In genomic region chr11:78345801-78346200, GRCm38 (mm10) we compare ENCODE assay signal across 8 mouse cellular contexts. TPM values are rescaled to one million over a fixed set of nuclear protein-coding genes. Genes with fewer than 3 reads are reported as not detected.
DNase-seq lines count a peak whose midpoint lies in the region; ATAC-seq and TF ChIP-seq lines count a peak whose summit lies in the region.

No protein-coding gene starts in this region.

- DNase-seq in hindbrain, postnatal 0 days (ENCODE audit: low spot score) = no peak
- peak; percentile 26 for DNase-seq in lung, postnatal 10 days
- no peak for DNase-seq in right cerebral cortex, postnatal 36 days (ENCODE audit: low spot score in 2 of 2)
- no peak for DNase-seq in retina, postnatal 1 day
- no peak for DNase-seq in retina, embryonic 14.5 days (ENCODE audit: low spot score)

- H3K36me3 ChIP-seq in hindbrain, embryonic 12.5 days = peaks cover 37% of the 10 kb centered on the region
- H3K36me3 ChIP-seq in hindbrain, postnatal 0 days (ENCODE audit: insufficient read depth, low read length) = peaks cover 9% of the 10 kb centered on the region
- peaks cover 33% of the 10 kb centered on the region for H3K36me3 ChIP-seq in embryonic facial prominence, embryonic 13.5 days
- 0 out of 2 replicates have a peak, but pooled peaks cover 4% of the 10 kb centered on the region for H3K36me3 ChIP-seq in stomach, embryonic 16.5 days (ENCODE audit: control insufficient read depth, insufficient read depth, low read length)

- 0 out of 2 replicates have a peak overlapping the region, but pooled peaks have one; percentile 3 for H3K9ac ChIP-seq in hindbrain, embryonic 12.5 days
- H3K9ac ChIP-seq in hindbrain, postnatal 0 days (replicated peaks; ENCODE audit: low read length) = no peak overlapping the region
- H3K9ac ChIP-seq in embryonic facial prominence, embryonic 13.5 days = peak overlapping the region; percentile 61; the same call in 1 of the 2 replicates
- peak overlapping the region; percentile 49 for H3K9ac ChIP-seq in stomach, embryonic 16.5 days (ENCODE audit: low read length)

- WGBS in hindbrain, embryonic 12.5 days = 87% methylated on average over 7 of the region's 7 CpGs
- WGBS in hindbrain, postnatal 0 days = 78% methylated on average over 7 of the region's 7 CpGs
- 75% methylated on average over 7 of the region's 7 CpGs for WGBS in embryonic facial prominence, embryonic 13.5 days
- WGBS in stomach, embryonic 16.5 days = 73% methylated on average over 7 of the region's 7 CpGs

- ATAC-seq in hindbrain, embryonic 12.5 days (ENCODE audit: low FRiP score) = no peak
- no peak for ATAC-seq in hindbrain, postnatal 0 days
- no peak for ATAC-seq in embryonic facial prominence, embryonic 13.5 days (ENCODE audit: insufficient number of reproducible peaks, insufficient read depth, low FRiP score, low TSS enrichment, low read depth)
- ATAC-seq in stomach, embryonic 16.5 days (ENCODE audit: insufficient read depth, low FRiP score) = no peak

- no peak overlapping the region for H3K4me3 ChIP-seq in hindbrain, embryonic 12.5 days
- no peak overlapping the region for H3K4me3 ChIP-seq in hindbrain, postnatal 0 days (ENCODE audit: low read length)
- H3K4me3 ChIP-seq in embryonic facial prominence, embryonic 13.5 days = no peak overlapping the region
- H3K4me3 ChIP-seq in stomach, embryonic 16.5 days (replicated peaks; ENCODE audit: low read length) = no peak overlapping the region

- TF ChIP-seq CTCF in hindbrain, postnatal 0 days (IDR thresholded peaks at IDR 0.05; ENCODE audit: low read depth) = no peak

- no peak overlapping the region for H3K27ac ChIP-seq in hindbrain, embryonic 12.5 days
- no peak overlapping the region for H3K27ac ChIP-seq in hindbrain, postnatal 0 days
- H3K27ac ChIP-seq in embryonic facial prominence, embryonic 13.5 days = no peak overlapping the region; the same call in 1 of the 2 replicates
- peak overlapping the region; percentile 45; the same call in 1 of the 2 replicates for H3K27ac ChIP-seq in stomach, embryonic 16.5 days (ENCODE audit: low read length)

- H3K4me2 ChIP-seq in hindbrain, embryonic 12.5 days (replicated peaks) = no peak overlapping the region
- no peak overlapping the region for H3K4me2 ChIP-seq in hindbrain, postnatal 0 days (ENCODE audit: low read depth, low read length)
- peak overlapping the region; percentile 84 for H3K4me2 ChIP-seq in embryonic facial prominence, embryonic 13.5 days
- H3K4me2 ChIP-seq in stomach, embryonic 16.5 days (ENCODE audit: low read depth, low read length) = 0 out of 2 replicates have a peak overlapping the region, but pooled peaks have one; percentile 23

- H3K9me3 ChIP-seq in hindbrain, embryonic 12.5 days (replicated peaks) = no peaks in the 10 kb centered on the region
- no peaks in the 10 kb centered on the region for H3K9me3 ChIP-seq in hindbrain, postnatal 0 days (ENCODE audit: low read length)
- H3K9me3 ChIP-seq in embryonic facial prominence, embryonic 13.5 days = no peaks in the 10 kb centered on the region
- H3K9me3 ChIP-seq in stomach, embryonic 16.5 days (replicated peaks; ENCODE audit: control insufficient read depth, low read length) = no peaks in the 10 kb centered on the region

- peaks cover 39% of the 10 kb centered on the region for H3K4me1 ChIP-seq in hindbrain, embryonic 12.5 days
- peaks cover 15% of the 10 kb centered on the region; the same call in 1 of the 2 replicates for H3K4me1 ChIP-seq in hindbrain, postnatal 0 days (ENCODE audit: insufficient read depth, low read length)
- H3K4me1 ChIP-seq in embryonic facial prominence, embryonic 13.5 days = peaks cover 48% of the 10 kb centered on the region
- peaks cover 44% of the 10 kb centered on the region for H3K4me1 ChIP-seq in stomach, embryonic 16.5 days (ENCODE audit: control insufficient read depth, insufficient read depth, low read length)

- no peaks in the 10 kb centered on the region for H3K27me3 ChIP-seq in hindbrain, embryonic 12.5 days
- no peaks in the 10 kb centered on the region for H3K27me3 ChIP-seq in hindbrain, postnatal 0 days (ENCODE audit: insufficient read depth, low read length)
- no peaks in the 10 kb centered on the region for H3K27me3 ChIP-seq in embryonic facial prominence, embryonic 13.5 days
- H3K27me3 ChIP-seq in stomach, embryonic 16.5 days (ENCODE audit: control insufficient read depth, insufficient read depth, low read length) = no peaks in the 10 kb centered on the region

RNA-seq across cellular contexts. Expression of gene Unc119, which starts 2.5 kb away (rescaled TPM):
- 86.0 and 92.7 TPM in 2 replicates for polyA plus RNA-seq in hindbrain, embryonic 12.5 days (2016; fragmentation: Nextera tagmentation; extraction: Ambion mirVana)
- 125 and 154 TPM in 2 replicates for total RNA-seq in hindbrain, postnatal 0 days (2014; rRNA removed)
- polyA plus RNA-seq in hindbrain, postnatal 0 days (2015; fragmentation: Nextera tagmentation; extraction: Ambion mirVana) = 76.2 and 82.0 TPM in 2 replicates
- 66.7 and 71.4 TPM in 2 replicates for polyA plus RNA-seq in embryonic facial prominence, embryonic 13.5 days (2015; fragmentation: Nextera tagmentation; extraction: Ambion mirVana)
- polyA plus RNA-seq in stomach, embryonic 16.5 days (2015; fragmentation: Nextera tagmentation; extraction: Ambion mirVana) = 24.3 and 27.5 TPM in 2 replicates

RNA-seq across cellular contexts. Expression of gene Pigs, which starts 17.6 kb away (rescaled TPM):
- polyA plus RNA-seq in hindbrain, embryonic 12.5 days (2016; fragmentation: Nextera tagmentation; extraction: Ambion mirVana) = 76.9 and 77.1 TPM in 2 replicates
- total RNA-seq in hindbrain, postnatal 0 days (2014; rRNA removed) = 88.3 and 89.0 TPM in 2 replicates
- 105 TPM in 2 replicates for polyA plus RNA-seq in hindbrain, postnatal 0 days (2015; fragmentation: Nextera tagmentation; extraction: Ambion mirVana)
- polyA plus RNA-seq in embryonic facial prominence, embryonic 13.5 days (2015; fragmentation: Nextera tagmentation; extraction: Ambion mirVana) = 75.7 and 79.5 TPM in 2 replicates
- polyA plus RNA-seq in stomach, embryonic 16.5 days (2015; fragmentation: Nextera tagmentation; extraction: Ambion mirVana) = 67.4 and 80.9 TPM in 2 replicates

RNA-seq across cellular contexts. Expression of gene Aldoc, which starts 23.0 kb away (rescaled TPM):
- 16.8 and 20.1 TPM in 2 replicates for polyA plus RNA-seq in hindbrain, embryonic 12.5 days (2016; fragmentation: Nextera tagmentation; extraction: Ambion mirVana)
- total RNA-seq in hindbrain, postnatal 0 days (2014; rRNA removed) = 798 and 822 TPM in 2 replicates
- 693 and 762 TPM in 2 replicates for polyA plus RNA-seq in hindbrain, postnatal 0 days (2015; fragmentation: Nextera tagmentation; extraction: Ambion mirVana)
- polyA plus RNA-seq in embryonic facial prominence, embryonic 13.5 days (2015; fragmentation: Nextera tagmentation; extraction: Ambion mirVana) = 16.6 and 21.1 TPM in 2 replicates
- 25.6 and 37.3 TPM in 2 replicates for polyA plus RNA-seq in stomach, embryonic 16.5 days (2015; fragmentation: Nextera tagmentation; extraction: Ambion mirVana)

RNA-seq across cellular contexts. Expression of gene Foxn1, which starts 40.6 kb away (rescaled TPM):
- not detected in 2 replicates for polyA plus RNA-seq in hindbrain, embryonic 12.5 days (2016; fragmentation: Nextera tagmentation; extraction: Ambion mirVana)
- not detected in 2 replicates for total RNA-seq in hindbrain, postnatal 0 days (2014; rRNA removed)
- not detected in 2 replicates for polyA plus RNA-seq in hindbrain, postnatal 0 days (2015; fragmentation: Nextera tagmentation; extraction: Ambion mirVana)
- polyA plus RNA-seq in embryonic facial prominence, embryonic 13.5 days (2015; fragmentation: Nextera tagmentation; extraction: Ambion mirVana) = 0.73 and 1.1 TPM in 2 replicates
- polyA plus RNA-seq in stomach, embryonic 16.5 days (2015; fragmentation: Nextera tagmentation; extraction: Ambion mirVana) = 1.6 and 2.7 TPM in 2 replicates

RNA-seq across cellular contexts. Expression of gene Spag5, which starts 44.5 kb away (rescaled TPM):
- polyA plus RNA-seq in hindbrain, embryonic 12.5 days (2016; fragmentation: Nextera tagmentation; extraction: Ambion mirVana) = 29.4 and 35.9 TPM in 2 replicates
- 26.7 and 31.4 TPM in 2 replicates for total RNA-seq in hindbrain, postnatal 0 days (2014; rRNA removed)
- polyA plus RNA-seq in hindbrain, postnatal 0 days (2015; fragmentation: Nextera tagmentation; extraction: Ambion mirVana) = 9.1 and 9.9 TPM in 2 replicates
- 36.4 and 44.3 TPM in 2 replicates for polyA plus RNA-seq in embryonic facial prominence, embryonic 13.5 days (2015; fragmentation: Nextera tagmentation; extraction: Ambion mirVana)
- 28.9 and 30.7 TPM in 2 replicates for polyA plus RNA-seq in stomach, embryonic 16.5 days (2015; fragmentation: Nextera tagmentation; extraction: Ambion mirVana)

Comparison
In these comparisons a context has a peak if more than half of its experiments do, and no peak if none do; other contexts are left out.
1. RNA of gene Aldoc, which starts 23.0 kb away (polyA plus RNA-seq): 693 to 762 TPM in hindbrain, postnatal 0 days; 25.6 to 37.3 TPM in stomach, embryonic 16.5 days, 16.8 to 20.1 TPM in hindbrain, embryonic 12.5 days and 16.6 to 21.1 TPM in embryonic facial prominence, embryonic 13.5 days; every median in the first group is over 10 times any median in the second.
2. H3K4me2 ChIP-seq: peak in embryonic facial prominence, embryonic 13.5 days (single experiment) and stomach, embryonic 16.5 days (single experiment); none in hindbrain, embryonic 12.5 days (single experiment) and hindbrain, postnatal 0 days (single experiment).